8 mouse cellular contexts compared by ENCODE assay signal in the genomic region with DNA sequence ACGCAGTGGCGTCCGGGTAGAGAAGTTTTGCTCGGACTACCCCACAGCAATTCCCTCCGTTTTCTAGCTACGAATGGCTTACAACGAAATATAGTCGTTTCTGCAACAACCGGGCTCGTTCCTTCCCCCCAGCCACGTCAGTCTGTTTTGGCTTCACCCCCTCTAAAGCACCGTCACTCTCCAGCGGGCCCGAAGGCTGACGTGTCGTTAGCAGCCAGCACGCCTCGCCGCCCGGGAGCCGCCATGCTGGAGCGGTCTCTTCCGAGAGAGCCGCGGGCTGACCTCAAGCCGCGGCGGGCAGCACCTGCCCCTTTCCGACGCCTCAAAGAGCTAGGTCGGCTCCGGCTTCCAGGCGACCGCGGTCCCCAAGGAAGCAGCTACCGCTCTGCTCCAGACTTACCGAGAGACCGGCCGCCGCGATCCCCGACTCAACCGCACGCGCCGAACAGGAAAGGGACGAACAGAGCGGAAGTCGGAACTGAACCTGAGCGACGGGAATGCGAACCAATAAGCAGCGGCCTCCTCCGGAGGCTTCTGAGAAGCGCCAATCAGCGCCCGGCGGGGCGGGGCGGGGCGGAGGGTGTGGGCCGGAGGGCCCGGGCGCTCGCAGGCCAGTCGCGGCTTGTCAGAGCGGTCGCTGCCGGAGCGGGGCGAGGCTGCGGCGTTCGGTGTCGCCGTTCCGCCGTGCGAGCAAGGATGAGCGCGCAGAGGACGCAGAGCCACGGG. TPM values are rescaled to one million over a fixed set of nuclear protein-coding genes. Genes with fewer than 3 reads are reported as not detected.
DNase-seq lines count a peak whose midpoint lies in the region; ATAC-seq and TF ChIP-seq lines count a peak whose summit lies in the region.

A gene (minus strand): TSS at position 501 of the 726 bp plus-strand sequence.
A gene (plus strand): TSS at position 575 of the 726 bp plus-strand sequence.

- intact Hi-C loops in heart, postnatal 25 days (cut with DNase I) = no loop called here

- in situ Hi-C loops in ES-E14 (cut with MboI; ENCODE audit: low sequenced_read_pairs in 2 of 2, unreplicated experiment in 2 of 2) = no loop called here

- peak within 1 kb of the TSS; percentile 54 for H3K27ac ChIP-seq in ES-E14 (ENCODE audit: insufficient read depth, low read depth, low read length, poor library complexity, severe bottlenecking)
- peak within 1 kb of the TSS; percentile 92 for H3K27ac ChIP-seq in forebrain, embryonic 15.5 days (replicated peaks)

- no peak for TF ChIP-seq CTCF in lung, adult 2 months (IDR thresholded peaks at IDR 0.05; ENCODE audit: insufficient read depth, low read length)

- peak; percentile 90 for TF ChIP-seq POLR2A in lung, adult 2 months (IDR thresholded peaks at IDR 0.05; ENCODE audit: borderline replicate concordance, extremely low read depth, low read depth, low read length)

- H3K27me3 ChIP-seq in forebrain, embryonic 15.5 days = no peaks in the 10 kb centered on the region

- H3K36me3 ChIP-seq in ES-E14 (ENCODE audit: control insufficient read depth, insufficient read depth, low read length, poor library complexity, severe bottlenecking) = peaks cover 9% of the 10 kb centered on the region
- peaks cover 9% of the 10 kb centered on the region for H3K36me3 ChIP-seq in forebrain, embryonic 15.5 days

- peaks cover 2% of the 10 kb centered on the region in 2 experiments; a peak in 2 of 4 replicates for H3K4me1 ChIP-seq in ES-E14 (ENCODE audit: control insufficient read depth in 2 of 2, insufficient read depth in 2 of 2, low read length in 2 of 2, poor library complexity in 1 of 2)
- peaks cover 29% of the 10 kb centered on the region for H3K4me1 ChIP-seq in forebrain, embryonic 15.5 days
- peaks cover 13% of the 10 kb centered on the region for H3K4me1 ChIP-seq in lung, adult 2 months (ENCODE audit: control insufficient read depth, insufficient read depth, low read length)

- peak; percentile 98 for DNase-seq in ES-E14 (ENCODE audit: low read depth, low spot score)
- DNase-seq in cerebellum, adult 11-12 months = peak; percentile 98
- DNase-seq in heart, postnatal 25 days (ENCODE audit: low spot score) = peak; percentile 95
- peak; percentile 97 to 99 for DNase-seq in layer of hippocampus, adult 18-20 months (ENCODE audit: low spot score in 2 of 2)
- DNase-seq in lung, adult 2 months = peak; percentile 99
- DNase-seq in thymus, adult 18-20 months = peak; percentile 95 to 96

- peak within 1 kb of the TSS; percentile 96 for H3K9ac ChIP-seq in ES-E14 (ENCODE audit: insufficient read depth, low read depth, low read length, poor library complexity, severe bottlenecking)
- H3K9ac ChIP-seq in forebrain, embryonic 15.5 days (replicated peaks) = peak within 1 kb of the TSS; percentile 62

- peak; percentile 100 for ATAC-seq in forebrain, embryonic 15.5 days (replicated peaks)
- peak; percentile 94 for ATAC-seq in neutrophil, adult 5-6 weeks (ENCODE audit: extremely low read depth, insufficient number of reproducible peaks, low FRiP score, poor library complexity, severe bottlenecking)

- WGBS in forebrain, embryonic 15.5 days = under 1% methylated on average over 84 of the region's 84 CpGs
- WGBS in lung, adult 2 months = under 1% methylated on average over 84 of the region's 84 CpGs

- peak within 1 kb of the TSS; percentile 92 to 97 for H3K4me3 ChIP-seq in ES-E14 (ENCODE audit: insufficient read depth in 1 of 2, low read depth in 1 of 2, low read length in 2 of 2, poor library complexity in 1 of 2, severe bottlenecking in 1 of 2)
- H3K4me3 ChIP-seq in forebrain, embryonic 15.5 days = peak within 1 kb of the TSS; percentile 54
- peak within 1 kb of the TSS; percentile 98 for H3K4me3 ChIP-seq in lung, adult 2 months (replicated peaks; ENCODE audit: extremely low read depth, low read depth, low read length)

- peak within 1 kb of the TSS; percentile 91 for H3K4me2 ChIP-seq in forebrain, embryonic 15.5 days (replicated peaks)

- no peaks in the 10 kb centered on the region for H3K9me3 ChIP-seq in ES-E14 (ENCODE audit: control insufficient read depth, insufficient read depth, low read depth, low read length)
- H3K9me3 ChIP-seq in forebrain, embryonic 15.5 days = no peaks in the 10 kb centered on the region

TF ChIP-seq in ES-E14, 5 proteins besides CTCF, POLR2A, EP300 and RAD21:
- TF ChIP-seq CHD2 (IDR thresholded peaks at IDR 0.05; ENCODE audit: low read depth, low read length) (peak; percentile 84), ZNF384 (IDR thresholded peaks at IDR 0.05; ENCODE audit: low read depth, low read length) (no peak), HCFC1 (IDR thresholded peaks at IDR 0.05; ENCODE audit: borderline replicate concordance, insufficient read depth, low read length) (0 out of 2 replicates have a peak, but pooled peaks have one; percentile 42)

RNA-seq across cellular contexts. Expression of the first gene that starts in this region (rescaled TPM):
- total RNA-seq in ES-E14 (2012; rRNA removed) = 947 and 1,086 TPM in 2 replicates
- polyA plus RNA-seq in forebrain, embryonic 15.5 days (2015; fragmentation: Nextera tagmentation; extraction: Ambion mirVana) = 316 and 338 TPM in 2 replicates
- 100 to 1,000 TPM; 224 to 242 TPM for total RNA-seq in heart, postnatal 25 days (2021)
- total RNA-seq in layer of hippocampus, adult 18-20 months (2021) = 100 to 1,000 TPM; 188 to 192 TPM
- polyA plus RNA-seq in lung, adult 2 months (2012; rRNA removed) = 93.5 and 107 TPM in 2 replicates
- total RNA-seq in neutrophil, adult 5-6 weeks (2017) = 301 and 317 TPM in 2 replicates

RNA-seq across cellular contexts. Expression of the second gene that starts in this region (rescaled TPM):
- total RNA-seq in ES-E14 (2012; rRNA removed) = 53.8 and 56.8 TPM in 2 replicates
- 40.2 and 40.5 TPM in 2 replicates for polyA plus RNA-seq in forebrain, embryonic 15.5 days (2015; fragmentation: Nextera tagmentation; extraction: Ambion mirVana)
- total RNA-seq in heart, postnatal 25 days (2021) = 10 to 100 TPM; 19.6 to 20.0 TPM
- total RNA-seq in layer of hippocampus, adult 18-20 months (2021) = 10 to 100 TPM; 25.9 to 27.1 TPM
- polyA plus RNA-seq in lung, adult 2 months (2012; rRNA removed) = 16.4 and 19.4 TPM in 2 replicates
- 44.6 and 47.5 TPM in 2 replicates for total RNA-seq in neutrophil, adult 5-6 weeks (2017)

Comparison
In these comparisons a context has a peak if more than half of its experiments do, and no peak if none do; other contexts are left out.
1. Peak in every context shown above with its lines: DNase-seq, ATAC-seq, H3K4me3 ChIP-seq and H3K27ac ChIP-seq.